Mouse (Mus musculus): ENCODE results near the gene Fkbp8.

Gene Fkbp8

GRCm38 (mm10) chr8:70555079-70555747 is 27.7 kb downstream of the Fkbp8 start:
- no peak for DNase-seq (ENCODE audit: low read depth, low spot score)

GRCm38 (mm10) chr8:70558334-70558733 is 30.8 kb downstream of the Fkbp8 start:
- DNase-seq (ENCODE audit: low read depth, low spot score): no peak

GRCm38 (mm10) chr8:70558983-70559382 is 31.5 kb downstream of the Fkbp8 start:
- no peak for DNase-seq (ENCODE audit: low read depth, low spot score)

- DNase-seq (ENCODE audit: low read depth, low spot score): no peak
Observed at GRCm38 (mm10) chr8:70560096-70560495, 32.6 kb downstream of the Fkbp8 start.

- no peak for DNase-seq (ENCODE audit: low read depth, low spot score)
Observed at GRCm38 (mm10) chr8:70560564-70560963, 33.0 kb downstream of the Fkbp8 start.

- DNase-seq (ENCODE audit: low read depth, low spot score): no peak
Observed at GRCm38 (mm10) chr8:70561357-70561756, 33.8 kb downstream of the Fkbp8 start.

- DNase-seq (ENCODE audit: low read depth, low spot score): no peak
Observed at GRCm38 (mm10) chr8:70561809-70562535, 34.4 kb downstream of the Fkbp8 start.

- no peak for DNase-seq (ENCODE audit: low read depth, low spot score)
Observed at GRCm38 (mm10) chr8:70562802-70563201, 35.3 kb downstream of the Fkbp8 start.

GRCm38 (mm10) chr8:70563763-70564387 is 36.4 kb downstream of the Fkbp8 start:
- DNase-seq (ENCODE audit: low read depth, low spot score): no peak

GRCm38 (mm10) chr8:70564696-70565235 is 37.2 kb downstream of the Fkbp8 start:
- DNase-seq (ENCODE audit: low read depth, low spot score): no peak

- no peak for DNase-seq (ENCODE audit: low read depth, low spot score)
Observed at GRCm38 (mm10) chr8:70565561-70565960, 38.0 kb downstream of the Fkbp8 start.

GRCm38 (mm10) chr8:70570360-70570759 is 42.8 kb downstream of the Fkbp8 start:
- DNase-seq (ENCODE audit: low read depth, low spot score): no peak

GRCm38 (mm10) chr8:70570990-70571389 is 43.5 kb downstream of the Fkbp8 start:
- no peak for DNase-seq (ENCODE audit: low read depth, low spot score)

- no peak for DNase-seq (ENCODE audit: low read depth, low spot score)
Observed at GRCm38 (mm10) chr8:70574302-70574701, 46.8 kb downstream of the Fkbp8 start.

- DNase-seq (ENCODE audit: low read depth, low spot score): no peak
Observed at GRCm38 (mm10) chr8:70574915-70575314, 47.4 kb downstream of the Fkbp8 start.

GRCm38 (mm10) chr8:70577207-70577606 is 49.7 kb downstream of the Fkbp8 start:
- DNase-seq (ENCODE audit: low read depth, low spot score): no peak

GRCm38 (mm10) chr8:70583476-70584387 is 56.2 kb downstream of the Fkbp8 start:
- no peak for DNase-seq (ENCODE audit: low read depth, low spot score)

- DNase-seq (ENCODE audit: low read depth, low spot score): no peak
Observed at GRCm38 (mm10) chr8:70584606-70585257, 57.2 kb downstream of the Fkbp8 start.

All from mesoderm, embryonic 11.5 days (tissue).